Mouse (Mus musculus): ENCODE data around the gene Slc2a1. TPM values are rescaled to one million over a fixed set of nuclear protein-coding genes. Genes with fewer than 3 reads are reported as not detected.

Slc2a1 gene
- total RNA-seq, 2 experiments from 2014 or later = 19.8 to 20.2 TPM

DNA sequence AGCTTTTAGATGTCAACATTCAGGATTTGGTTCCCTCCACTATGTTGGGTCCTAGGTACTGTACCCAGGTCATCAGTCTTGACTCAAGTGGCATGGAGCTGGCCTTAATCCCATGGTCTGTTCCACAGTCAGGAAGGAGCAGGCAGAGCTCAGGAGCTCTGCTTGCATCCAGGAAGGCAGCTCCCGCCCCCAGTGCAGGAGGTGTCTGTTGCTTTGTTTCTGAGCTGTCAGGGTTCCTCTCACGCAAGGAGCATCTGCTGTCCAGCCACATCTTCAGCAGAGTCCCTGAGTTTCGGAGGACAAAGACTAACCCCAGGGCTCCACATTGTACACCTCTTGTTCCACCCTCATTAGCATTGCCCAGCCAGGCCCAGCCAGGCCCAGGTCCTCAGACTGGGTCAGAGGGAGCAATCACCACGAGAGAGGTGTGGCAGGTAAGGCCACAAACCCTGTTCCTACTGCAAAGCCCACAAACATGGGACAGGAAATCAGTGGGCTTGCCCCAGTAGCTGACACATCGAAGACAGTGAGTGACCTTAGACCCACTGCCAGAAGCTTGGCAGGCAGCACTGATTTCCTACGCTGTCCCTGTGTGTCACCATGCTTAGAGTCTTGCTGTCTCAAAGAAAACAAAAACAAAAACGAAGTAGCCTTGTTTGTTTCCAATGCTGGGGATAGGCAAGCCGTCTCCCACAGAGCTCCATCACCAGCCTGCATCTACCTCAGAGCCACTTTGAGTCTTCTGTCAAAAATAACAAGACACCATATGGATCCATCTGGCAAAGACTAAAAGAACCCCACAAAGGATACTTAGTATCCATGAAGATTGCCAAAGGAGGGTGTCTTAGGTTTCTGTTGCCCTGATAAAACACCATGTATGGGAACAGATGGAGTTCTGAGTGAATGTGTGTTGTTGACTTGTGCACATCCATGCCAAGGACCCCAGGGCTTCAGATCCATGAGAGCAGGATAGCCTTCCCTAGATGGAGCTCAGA lies 10.0 kb upstream of the Slc2a1 start:
- peak; percentile 35 to 42 for DNase-seq

DNA sequence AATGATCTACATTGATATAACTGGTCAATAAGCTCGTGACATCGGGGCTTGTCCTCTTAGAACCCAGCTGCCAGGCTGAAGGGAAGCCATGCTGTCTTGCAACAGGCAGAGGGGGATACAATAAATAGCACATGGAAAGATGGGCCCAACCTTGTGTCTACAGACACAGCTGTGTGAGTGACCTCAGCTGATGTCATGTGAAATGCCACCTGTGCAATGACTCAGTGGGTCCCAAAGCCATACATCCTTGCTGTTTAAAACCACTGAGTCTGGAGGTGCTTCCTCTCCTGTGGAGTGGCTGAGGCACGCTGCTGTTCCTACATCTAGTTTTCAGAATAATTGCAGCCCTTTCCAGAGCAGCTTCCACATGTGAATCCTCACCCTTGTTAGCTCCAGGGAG lies 7.1 kb upstream of the Slc2a1 start:
- DNase-seq = no peak

DNA sequence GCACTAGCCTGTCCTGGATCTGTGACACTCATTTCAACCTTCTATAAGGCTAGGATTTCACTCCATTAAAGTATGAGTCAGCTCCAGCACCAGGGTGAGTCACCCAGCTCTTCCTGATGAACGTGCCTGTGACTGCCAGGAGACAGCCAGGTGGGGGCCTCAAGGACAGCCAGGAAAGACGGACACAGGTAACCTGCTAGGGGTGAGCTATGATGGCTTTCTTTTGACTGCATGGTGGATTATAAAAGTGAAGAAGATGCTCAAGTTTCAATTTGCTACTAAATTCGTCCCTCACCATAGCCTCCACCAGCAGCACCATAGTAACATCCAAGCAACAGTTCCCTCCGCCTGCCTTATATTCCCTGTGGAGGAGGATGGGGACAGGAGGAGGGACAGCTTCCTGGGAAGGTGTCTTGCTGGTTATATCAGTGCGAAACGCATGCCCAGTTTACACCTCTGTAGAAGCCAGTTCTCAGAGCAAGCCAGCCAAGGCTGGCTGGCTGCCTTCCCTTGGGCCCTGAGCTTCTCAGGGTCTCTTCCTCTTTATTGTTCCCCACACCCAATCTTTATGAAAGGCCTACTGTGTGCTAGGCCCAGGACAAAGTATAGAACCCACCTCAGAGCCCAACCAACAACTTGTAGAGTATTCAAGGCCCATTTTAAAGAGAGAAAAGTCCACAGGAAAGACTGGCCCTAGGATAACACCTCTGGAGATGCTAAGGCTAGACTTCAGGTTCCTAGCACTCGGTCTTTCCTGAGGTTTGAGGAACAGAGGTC lies 6.0 kb upstream of the Slc2a1 start:
- peak; percentile 46 to 58 for DNase-seq

DNA sequence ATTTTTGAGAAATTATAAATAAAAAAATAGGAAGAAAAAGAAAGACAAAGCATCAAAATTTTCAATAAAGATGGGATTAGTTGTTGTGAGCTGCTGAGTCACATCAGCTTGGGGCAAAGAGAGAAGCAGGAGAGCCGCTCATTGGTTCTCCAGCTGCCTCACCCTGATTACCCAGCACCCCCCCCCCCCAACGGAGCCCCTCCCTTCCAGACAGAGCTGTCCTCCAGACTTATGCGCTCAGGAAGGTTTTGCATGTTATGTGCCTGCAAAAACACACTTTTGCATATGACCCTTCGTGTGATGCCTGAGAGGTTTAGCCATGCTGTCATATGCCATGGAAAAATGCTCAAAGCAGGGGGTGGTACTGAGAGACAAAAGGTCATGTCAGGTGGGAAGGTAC lies 3.7 kb upstream of the Slc2a1 start:
- DNase-seq = no peak

DNA sequence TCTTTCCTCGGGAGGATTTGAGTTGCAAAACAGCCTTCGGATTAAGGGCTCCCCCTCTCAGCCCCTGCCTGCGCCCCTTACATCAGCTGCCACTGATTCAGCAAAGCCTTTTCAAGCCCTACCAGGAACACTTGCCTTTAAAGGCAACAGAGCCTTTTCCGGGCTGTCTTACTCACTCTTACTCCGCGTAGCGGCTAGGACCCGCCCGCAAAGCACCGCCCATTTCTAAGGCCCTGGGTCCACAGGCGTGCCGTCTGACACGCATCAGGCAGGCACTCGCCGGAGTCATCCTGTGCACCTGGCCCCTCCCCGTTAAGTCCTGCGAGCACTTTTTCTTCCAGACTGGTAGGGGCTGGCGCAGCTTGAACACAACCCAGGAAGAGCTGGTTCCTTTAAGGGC lies 2.8 kb upstream of the Slc2a1 start:
- DNase-seq = peak; percentile 82

- no peak for DNase-seq
Measured at GRCm38 (mm10) chr4:119107867-119108266, 644 bp upstream of the Slc2a1 start.

DNA sequence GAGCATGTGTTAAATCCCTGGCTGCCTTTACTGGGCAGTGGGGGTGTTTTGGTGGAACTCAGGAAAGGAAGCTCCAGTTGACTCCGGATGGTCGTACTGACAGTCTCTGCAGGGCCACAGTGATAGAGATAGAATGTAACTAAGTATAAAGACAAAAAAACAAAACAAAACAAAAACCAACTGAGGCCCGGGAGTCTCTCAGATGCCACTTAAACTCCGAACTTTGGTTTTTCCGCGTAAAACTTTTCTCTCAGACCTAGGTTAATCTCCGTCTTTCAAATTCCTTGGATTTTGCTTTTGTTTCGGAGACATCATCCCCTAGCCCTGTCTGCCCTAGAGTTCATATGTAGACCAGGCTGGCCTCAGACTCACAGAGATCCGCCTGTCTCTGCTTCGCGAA lies 1.1 kb downstream of the Slc2a1 start:
- DNase-seq = no peak

- DNase-seq = no peak
Measured at GRCm38 (mm10) chr4:119110512-119110911, 2.0 kb downstream of the Slc2a1 start.

DNA sequence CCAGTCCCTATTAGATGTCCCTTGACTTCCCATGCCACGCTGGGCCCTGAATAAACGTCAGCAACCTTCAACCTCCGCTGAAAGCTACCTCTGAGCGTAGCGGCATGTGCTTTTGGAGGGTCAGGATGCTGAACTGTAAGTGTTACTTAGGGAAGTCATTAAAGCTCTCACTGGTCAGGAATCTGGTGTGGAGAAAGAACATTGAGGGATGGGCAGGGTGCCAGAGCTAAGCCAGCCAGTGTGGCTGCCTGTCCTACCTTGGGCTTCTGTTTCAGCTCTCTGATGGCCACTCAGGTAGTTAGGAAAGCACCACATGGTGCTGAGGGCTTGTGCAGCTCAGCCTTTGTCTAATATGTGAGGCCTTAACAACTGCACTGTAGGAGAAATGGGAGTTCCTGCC lies 2.9 kb downstream of the Slc2a1 start:
- DNase-seq = no peak

DNA sequence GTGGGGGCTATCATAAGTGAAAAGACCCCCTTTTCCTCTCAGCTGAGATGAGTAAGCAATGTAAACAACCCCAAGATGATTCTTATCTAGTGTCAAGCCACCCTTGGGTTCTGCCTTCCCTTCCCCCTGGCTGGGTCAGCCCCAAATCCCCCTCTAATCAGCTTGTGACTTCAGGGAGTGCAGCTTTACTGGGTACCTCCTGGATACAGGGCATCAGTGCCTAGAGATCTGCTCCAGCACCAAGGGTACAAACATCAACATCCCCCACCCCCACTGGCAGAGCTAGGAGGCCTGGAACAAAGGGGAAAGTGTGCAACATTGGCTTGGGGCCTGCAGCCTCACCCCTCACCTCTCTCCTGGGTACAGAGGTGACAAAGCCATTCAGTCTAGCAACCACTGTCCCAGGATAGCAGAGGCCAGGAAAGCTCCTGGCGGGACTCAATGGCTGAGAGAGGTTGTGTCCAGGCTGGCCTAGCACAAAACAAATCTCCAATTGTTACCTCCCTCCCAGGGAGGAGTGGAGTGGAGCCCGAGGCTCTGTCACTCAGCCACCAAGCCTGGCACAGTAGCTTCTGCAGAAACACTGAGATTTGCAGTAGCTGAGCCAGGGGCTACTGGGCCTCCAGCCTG lies 3.9 kb downstream of the Slc2a1 start:
- no peak for DNase-seq

DNA sequence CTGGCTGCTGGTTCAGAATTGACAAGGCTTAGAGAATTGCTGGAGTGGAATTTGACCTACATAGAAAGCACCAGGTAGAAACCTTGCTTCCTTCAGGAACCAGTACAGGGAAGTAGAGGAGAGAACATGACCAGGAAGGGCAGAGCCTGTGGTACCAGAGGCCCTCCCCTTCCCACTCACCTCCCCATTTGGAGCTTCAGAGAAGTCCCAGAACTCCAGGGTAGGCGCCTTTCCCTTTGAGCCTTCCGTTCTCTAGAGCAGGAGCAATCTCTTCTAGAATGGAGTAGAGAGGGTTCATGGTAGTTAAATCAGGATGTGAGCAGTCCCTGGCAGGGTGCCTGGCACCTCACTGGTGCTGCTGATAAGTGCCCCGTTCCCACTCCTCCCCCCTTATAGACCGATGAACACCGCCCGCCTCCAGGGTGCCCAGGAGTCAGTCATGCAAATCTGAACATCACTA lies 7.1 kb downstream of the Slc2a1 start:
- DNase-seq = no peak

- no peak for DNase-seq
Measured at GRCm38 (mm10) chr4:119116336-119116735, 7.8 kb downstream of the Slc2a1 start.

- DNase-seq = no peak
Measured at GRCm38 (mm10) chr4:119117571-119117970, 9.1 kb downstream of the Slc2a1 start.

DNA sequence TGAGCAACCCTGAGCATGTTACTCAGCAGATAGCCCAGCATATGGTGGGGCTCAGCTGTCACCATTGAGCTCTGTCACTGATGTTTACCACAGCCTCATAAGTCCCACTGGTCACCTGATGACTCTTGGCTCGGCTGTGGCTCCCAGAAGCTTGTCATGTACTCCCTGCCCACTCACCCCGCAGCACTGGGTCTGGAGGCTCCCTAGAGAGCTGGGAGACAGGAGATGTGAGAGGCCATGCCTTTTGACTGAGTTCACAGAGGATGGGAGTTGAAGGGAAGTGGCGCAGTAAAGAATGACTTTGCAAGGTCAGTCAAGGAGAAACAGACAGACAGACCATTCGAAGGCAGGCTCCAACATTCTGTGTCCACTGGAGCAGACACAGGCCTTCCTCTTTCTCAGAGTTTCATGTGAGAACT lies 10.2 kb downstream of the Slc2a1 start:
- DNase-seq = no peak

GRCm38 (mm10) chr4:119119354-119119753 lies 10.8 kb downstream of the Slc2a1 start:
- no peak for DNase-seq

DNA sequence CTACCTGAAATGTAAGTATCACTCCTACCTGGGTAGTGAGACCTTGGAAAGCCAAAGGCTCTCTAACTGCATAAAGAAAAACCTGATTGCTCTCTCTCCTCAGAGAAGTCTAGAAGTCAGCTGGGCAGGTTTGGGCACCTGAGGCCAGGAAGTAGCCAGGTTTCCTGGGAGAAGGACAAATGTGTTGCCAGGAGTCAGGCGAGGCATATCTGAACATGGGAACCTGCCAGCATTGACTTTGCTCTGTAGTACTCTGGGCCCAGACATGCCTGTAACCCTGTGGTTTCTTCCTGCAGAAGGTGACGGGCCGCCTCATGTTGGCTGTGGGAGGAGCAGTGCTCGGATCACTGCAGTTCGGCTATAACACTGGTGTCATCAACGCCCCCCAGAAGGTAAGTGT lies 11.6 kb downstream of the Slc2a1 start:
- DNase-seq = no peak

DNA sequence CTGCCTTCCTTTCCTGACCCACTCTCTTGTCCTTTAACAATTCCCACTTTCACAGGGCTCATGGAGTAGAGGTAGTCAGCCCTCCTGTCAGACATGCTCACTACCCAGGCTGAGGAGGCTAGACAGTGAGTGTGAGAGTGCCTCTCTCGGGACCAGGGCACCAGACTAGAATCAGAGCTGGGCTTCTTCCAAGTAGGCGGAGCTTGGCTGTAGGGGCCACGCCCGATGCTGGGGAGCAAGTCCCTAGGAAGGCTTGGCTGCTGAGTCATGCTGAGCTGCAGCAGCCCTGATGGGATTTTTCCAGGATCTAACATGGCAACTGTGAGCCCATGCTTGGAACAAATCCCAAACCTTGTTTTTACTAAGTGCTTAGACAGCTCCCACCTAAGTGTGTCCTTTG lies 12.7 kb downstream of the Slc2a1 start:
- DNase-seq = peak; percentile 95 to 96

DNA sequence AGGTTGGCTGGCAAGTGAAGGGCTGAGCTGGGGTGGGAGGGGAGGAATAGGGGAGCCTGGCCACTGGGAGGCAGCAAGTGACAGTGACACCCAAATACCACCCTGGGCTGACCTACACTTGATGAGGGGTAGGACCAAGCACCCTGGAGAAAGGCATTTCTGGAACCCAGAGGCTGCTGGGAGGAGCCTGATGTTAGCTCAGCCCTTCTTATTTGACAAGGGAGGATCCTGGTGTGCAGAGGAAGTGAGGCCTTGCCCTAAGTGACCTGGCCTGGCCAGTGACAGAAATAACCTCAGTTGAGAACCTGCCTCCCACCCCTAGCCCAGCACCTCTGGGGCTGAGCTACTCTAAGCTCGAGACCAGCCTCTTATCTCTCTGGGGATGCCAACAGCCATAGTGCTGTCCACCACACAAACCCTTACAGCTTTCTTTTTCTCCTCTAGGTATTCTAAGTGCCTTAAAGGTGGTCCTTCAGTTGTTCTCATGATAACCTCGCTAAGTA lies 16.3 kb downstream of the Slc2a1 start:
- DNase-seq = no peak

GRCm38 (mm10) chr4:119125577-119126270 lies 17.2 kb downstream of the Slc2a1 start:
- no peak for DNase-seq

DNA sequence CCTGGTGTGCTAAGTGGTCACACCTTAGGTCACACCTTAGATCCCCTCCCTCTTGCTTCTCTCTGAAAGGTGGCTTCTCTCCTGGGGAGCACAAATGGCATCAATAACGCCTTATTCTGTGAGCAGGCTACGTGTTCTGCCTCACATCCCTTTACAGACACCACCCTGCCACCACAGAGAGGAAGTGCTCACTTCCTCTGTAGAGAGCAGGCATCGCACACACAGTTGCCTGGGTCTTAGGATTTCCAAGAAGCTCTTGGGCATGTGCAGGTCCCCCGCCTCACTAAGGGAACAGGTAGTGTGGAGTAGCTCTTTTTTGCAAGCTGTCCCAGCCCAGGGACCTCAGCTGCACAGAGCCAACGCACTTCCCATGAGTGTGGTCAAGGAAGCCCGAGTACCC lies 18.7 kb downstream of the Slc2a1 start:
- DNase-seq = peak in 1 of 2 experiments; percentile 31

GRCm38 (mm10) chr4:119128547-119128946 lies 20.0 kb downstream of the Slc2a1 start:
- DNase-seq = no peak

DNA sequence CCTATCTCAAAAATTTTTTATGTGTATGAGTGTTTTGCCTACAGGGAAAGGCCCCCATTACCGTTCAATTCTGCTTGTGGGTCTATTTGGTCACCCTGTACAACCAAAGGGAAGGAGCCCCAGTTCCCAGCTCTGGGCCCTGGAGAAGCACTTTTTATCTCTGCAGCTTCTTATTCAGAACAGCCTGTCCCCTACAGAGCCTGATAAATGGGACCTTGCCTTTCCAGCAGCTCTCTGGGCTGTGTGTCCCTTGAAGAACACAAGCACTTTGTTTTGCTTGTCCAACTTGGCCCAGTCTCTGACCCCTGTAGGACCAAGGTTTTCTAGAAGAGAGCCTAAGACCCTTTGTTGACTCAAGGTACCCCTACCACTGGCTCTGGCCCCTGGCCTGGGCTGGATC lies 20.6 kb downstream of the Slc2a1 start:
- no peak for DNase-seq

All from adrenal gland, postnatal 36 days (tissue).